Mouse (Mus musculus) midbrain, postnatal 0 days (tissue): Measurements from ENCODE around the gene Arhgef15. TPM values are rescaled to one million over a fixed set of nuclear protein-coding genes. Genes with fewer than 3 reads are reported as not detected.
"Not testable (repeated sequence)": the region's sequence is repeated elsewhere in the genome, so short reads cannot be mapped to it uniquely, and the experiment has no call there.

Experiments
- ATAC-seq: fragments of 200-750 bp; cut with Nextera tagmentation; 2 replicates; pipeline ENCODE4 v1.8.0; 2017; ENCODE audit warnings: moderate number of reproducible peaks, mild to moderate bottlenecking, moderate TSS enrichment, moderate library complexity; ENCODE audit not compliant: low FRiP score
- DNase-seq: peaks from one replicate; pipeline ENCODE4 v3.0.0-alpha.2; 2015; ENCODE audit warnings: low spot score
- H3K27ac ChIP-seq: fragments of 300-500 bp; sonication (generic); 2 replicates; pipeline ENCODE4 v1.5.1; 2014; ENCODE audit warnings: low read depth, mild to moderate bottlenecking, low read length, mixed read lengths
- H3K27me3 ChIP-seq: fragments of 300-500 bp; sonication (generic); 2 replicates; pipeline ENCODE4 v1.6.1; 2014; ENCODE audit warnings: low read length, control low read depth, mixed read lengths; ENCODE audit not compliant: insufficient read depth
- H3K36me3 ChIP-seq: fragments of 300-500 bp; sonication (generic); 2 replicates; pipeline ENCODE4 v1.6.1; 2014; ENCODE audit warnings: low read length, control low read depth, mixed read lengths; ENCODE audit not compliant: insufficient read depth
- H3K4me1 ChIP-seq: fragments of 300-500 bp; sonication (generic); 2 replicates; pipeline ENCODE4 v1.6.1; 2014; ENCODE audit warnings: mild to moderate bottlenecking, control low read depth, antibody characterized with exemption, low read length, mixed read lengths; ENCODE audit not compliant: insufficient read depth
- H3K4me2 ChIP-seq: fragments of 300-500 bp; sonication (generic); 2 replicates; pipeline ENCODE4 v1.6.1; 2014; ENCODE audit warnings: low read depth, mild to moderate bottlenecking, low read length, mixed read lengths; ENCODE audit not compliant: poor library complexity, severe bottlenecking
- H3K4me3 ChIP-seq: fragments of 300-500 bp; sonication (generic); 2 replicates; pipeline ENCODE4 v1.5.1; 2014; ENCODE audit warnings: low read depth, mild to moderate bottlenecking, low read length, moderate library complexity
- H3K9ac ChIP-seq: fragments of 300-500 bp; sonication (generic); replicated peaks from 2 replicates; pipeline ENCODE4 v1.6.1; 2014; ENCODE audit warnings: mild to moderate bottlenecking, low read length, moderate library complexity, mixed read lengths; ENCODE audit not compliant: poor library complexity, severe bottlenecking
- H3K9me3 ChIP-seq: fragments of 300-500 bp; sonication (generic); 2 replicates; pipeline ENCODE4 v1.6.1; 2016; ENCODE audit warnings: low read length, control low read depth
- CTCF ChIP-seq: IDR thresholded peaks from 2 replicates; pipeline ENCODE4 v1.5.1; 2016; ENCODE audit warnings: antibody characterized with exemption, mild to moderate bottlenecking
- WGBS: fragments of 180-500 bp; shearing (Covaris S2); extraction: QIAGEN DNeasy Blood & Tissue Kit; methylation state at CpG from one replicate; pipeline ENCODE4 v1.1.7; 2014; 5-methylcytosine and 5-hydroxymethylcytosine counted together
- polyA plus RNA-seq: library from polyadenylated mRNA; unstranded; fragments of >200 nt; fragmentation: Nextera tagmentation; extraction: Ambion mirVana; gene quantifications from 2 replicates; pipeline ENCODE4 v1.2.1, GENCODE M21; 2015
- total RNA-seq: library from RNA; depleted of rRNA; stranded (reverse); fragments of >200 nt; gene quantifications from 2 replicates; pipeline ENCODE4 v1.2.3, GENCODE M21; 2014; rRNA removed

The Arhgef15 gene
- 23.3 and 50.8 TPM in 2 replicates for total RNA-seq
- polyA plus RNA-seq: 27.6 and 34.3 TPM in 2 replicates

- Histone ChIP-seq H3K27me3 (peaks cover 14% of the 10 kb centered on the region), H3K4me1 (peaks cover 5% of the 10 kb centered on the region; the same call in 1 of the 2 replicates), H3K9me3 (no peaks in the 10 kb centered on the region), H3K4me2 (no peak within 1 kb of the TSS), H3K4me3 (no peak within 1 kb of the TSS), H3K27ac (no peak within 1 kb of the TSS), H3K36me3 (no peaks in the 10 kb centered on the region), H3K9ac (no peak within 1 kb of the TSS)
- WGBS: 47% methylated on average over 8 of the region's 8 CpGs
- ATAC-seq (no peak), DNase-seq (no peak)
- no peak for TF ChIP-seq CTCF
These were observed at the start of gene Arhgef15 for GRCm38 (mm10) chr11:68957308-68957707. TSS of gene Arhgef15 (minus strand) at chr11:68957480.

GRCm38 (mm10) chr11:69006575-69006974, 49.3 kb upstream of the Arhgef15 start:
- H3K4me2 ChIP-seq, H3K27me3 ChIP-seq, H3K9me3 ChIP-seq, H3K4me3 ChIP-seq, H3K4me1 ChIP-seq, ATAC-seq, DNase-seq, H3K9ac ChIP-seq, H3K27ac ChIP-seq, H3K36me3 ChIP-seq: not testable (repeated sequence)

GRCm38 (mm10) chr11:69005193-69005592, 47.9 kb upstream of the Arhgef15 start:
- Histone ChIP-seq H3K4me2 (no peak overlapping the region), H3K27ac (no peak overlapping the region), H3K36me3 (peaks cover 22% of the 10 kb centered on the region), H3K9ac (no peak overlapping the region), H3K27me3 (no peaks in the 10 kb centered on the region), H3K4me1 (no peaks in the 10 kb centered on the region), H3K4me3 (no peak overlapping the region), H3K9me3 (no peaks in the 10 kb centered on the region)
- ATAC-seq: no peak
- no peak for DNase-seq
- WGBS: 89% methylated on average over 7 of the region's 7 CpGs
- TF ChIP-seq CTCF: no peak

DNA sequence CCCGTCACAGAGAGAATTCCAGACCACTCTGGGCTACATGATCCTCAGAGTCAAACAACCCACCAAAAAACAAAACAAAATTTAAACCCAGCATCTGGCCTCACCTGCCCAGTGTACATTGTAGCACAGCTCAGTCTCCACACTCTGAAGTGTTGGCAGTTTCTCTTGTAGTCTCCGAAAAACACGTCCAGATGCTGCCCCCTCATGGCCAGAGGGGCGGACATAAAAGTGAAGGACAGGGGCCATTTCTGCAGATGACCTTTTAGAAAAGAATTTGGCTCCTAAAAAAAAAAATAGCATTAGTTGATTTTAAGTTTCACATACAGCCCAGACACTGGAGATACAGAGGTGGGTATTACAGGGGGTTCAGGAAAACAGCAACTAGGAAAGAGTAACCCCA, 46.3 kb upstream of the Arhgef15 start:
- no peaks in the 10 kb centered on the region for H3K27me3 ChIP-seq
- no peak overlapping the region for H3K4me3 ChIP-seq
- peaks cover 35% of the 10 kb centered on the region for H3K36me3 ChIP-seq
- no peak overlapping the region for H3K27ac ChIP-seq
- WGBS: 65% methylated on average over 4 of the region's 4 CpGs
- no peak overlapping the region for H3K4me2 ChIP-seq
- DNase-seq (no peak), ATAC-seq (no peak)
- H3K4me1 ChIP-seq: no peaks in the 10 kb centered on the region
- no peaks in the 10 kb centered on the region for H3K9me3 ChIP-seq
- no peak overlapping the region for H3K9ac ChIP-seq
- TF ChIP-seq CTCF: peak; percentile 46

- H3K27me3 ChIP-seq, H3K4me1 ChIP-seq, H3K9ac ChIP-seq, H3K4me2 ChIP-seq, H3K4me3 ChIP-seq, ATAC-seq, H3K27ac ChIP-seq, H3K9me3 ChIP-seq, DNase-seq: not testable (repeated sequence)
- peaks cover 37% of the 10 kb centered on the region for H3K36me3 ChIP-seq
- 97% methylated on average over 4 of the region's 4 CpGs for WGBS
These were observed 45.5 kb upstream of the Arhgef15 start for GRCm38 (mm10) chr11:69002782-69003181.

DNA sequence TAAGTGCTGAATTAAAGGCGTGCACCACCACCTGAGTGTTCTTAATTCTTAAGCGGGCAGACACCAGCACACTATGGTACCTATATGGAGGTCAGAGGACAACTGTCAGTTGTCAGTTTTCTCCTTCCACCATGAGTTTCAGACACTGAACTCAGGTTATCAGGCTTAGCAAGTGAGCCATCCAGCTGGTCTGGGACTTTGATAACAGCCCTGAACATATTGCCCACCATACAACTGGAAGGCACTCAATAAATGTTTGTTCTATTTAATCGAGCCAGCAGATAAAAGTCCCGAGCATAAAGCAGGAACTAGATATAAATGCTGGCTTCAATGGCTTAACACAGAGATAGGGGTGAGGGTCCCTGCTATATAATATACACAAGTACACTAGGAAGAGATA, 39.8 kb upstream of the Arhgef15 start:
- Histone ChIP-seq H3K4me1 (no peaks in the 10 kb centered on the region), H3K9ac (no peak overlapping the region), H3K4me2 (no peak overlapping the region), H3K4me3 (no peak overlapping the region), H3K27ac (no peak overlapping the region), H3K36me3 (peaks cover 69% of the 10 kb centered on the region), H3K9me3 (no peaks in the 10 kb centered on the region), H3K27me3 (no peaks in the 10 kb centered on the region)
- ATAC-seq (no peak), DNase-seq (no peak)
- WGBS: 96% methylated on average over 4 of the region's 4 CpGs
- TF ChIP-seq CTCF: no peak
